ENCODE assay signal across 9 mouse cellular contexts in genomic region chr3:79178070-79178469, GRCm38 (mm10).
DNase-seq lines count a peak whose midpoint lies in the region; ATAC-seq and TF ChIP-seq lines count a peak whose summit lies in the region.
"Had no signal": no experiment of that assay in that cellular context is flagged by ENCODE, and none has a peak within 500 bp of the region (broad histone marks: within the 10 kb centered on the region; RNA-seq: fewer than 3 reads in every experiment).

No protein-coding gene starts in this region.

- no peak overlapping the region for H3K4me3 ChIP-seq in left cerebral cortex, adult 2 months
- H3K4me3 ChIP-seq in embryonic facial prominence, embryonic 15.5 days (replicated peaks), result no peak overlapping the region
- peak overlapping the region; percentile 20; the same call in 1 of the 2 replicates for H3K4me3 ChIP-seq in liver, embryonic 16.5 days (ENCODE audit: low read depth, low read length)
- H3K4me3 ChIP-seq in stomach, embryonic 15.5 days (replicated peaks), result 0 out of 2 replicates have a peak overlapping the region, but pooled peaks have one; percentile 2
- H3K4me3 ChIP-seq in forebrain, embryonic 14.5 days (ENCODE audit: low read depth, low read length), result no peak overlapping the region
- H3K4me3 ChIP-seq: forebrain, embryonic 10.5 days; midbrain, embryonic 10.5 days had no signal

- H3K27ac ChIP-seq in left cerebral cortex, adult 2 months, result peak overlapping the region; percentile 56
- 0 out of 2 replicates have a peak overlapping the region, but pooled peaks have one; percentile 7 for H3K27ac ChIP-seq in embryonic facial prominence, embryonic 15.5 days (replicated peaks)
- H3K27ac ChIP-seq in liver, embryonic 16.5 days (ENCODE audit: low read length), result peak overlapping the region; percentile 41
- peak overlapping the region; percentile 36 for H3K27ac ChIP-seq in stomach, embryonic 15.5 days
- no peak overlapping the region for H3K27ac ChIP-seq in forebrain, embryonic 14.5 days (ENCODE audit: low read depth, low read length)
- H3K27ac ChIP-seq: forebrain, embryonic 10.5 days; midbrain, embryonic 10.5 days had no signal

- no peaks in the 10 kb centered on the region for H3K36me3 ChIP-seq in embryonic facial prominence, embryonic 15.5 days
- no peaks in the 10 kb centered on the region for H3K36me3 ChIP-seq in liver, embryonic 16.5 days (ENCODE audit: control insufficient read depth, insufficient read depth)
- 0 out of 2 replicates have a peak, but pooled peaks cover under 1% of the 10 kb centered on the region for H3K36me3 ChIP-seq in stomach, embryonic 15.5 days
- H3K36me3 ChIP-seq in forebrain, embryonic 14.5 days (ENCODE audit: control insufficient read depth, insufficient read depth, low read length), result no peaks in the 10 kb centered on the region
- H3K36me3 ChIP-seq: forebrain, embryonic 10.5 days; midbrain, embryonic 10.5 days had no signal

- H3K27me3 ChIP-seq in embryonic facial prominence, embryonic 15.5 days, result no peaks in the 10 kb centered on the region
- no peaks in the 10 kb centered on the region for H3K27me3 ChIP-seq in liver, embryonic 16.5 days (ENCODE audit: control insufficient read depth, insufficient read depth, low read depth, low read length)
- H3K27me3 ChIP-seq in stomach, embryonic 15.5 days (replicated peaks), result no peaks in the 10 kb centered on the region
- no peaks in the 10 kb centered on the region for H3K27me3 ChIP-seq in forebrain, embryonic 14.5 days (replicated peaks; ENCODE audit: control insufficient read depth, insufficient read depth, low read length)

- no peak for TF ChIP-seq CTCF in left cerebral cortex, adult 2 months (IDR thresholded peaks at IDR 0.05)

- H3K4me2 ChIP-seq in embryonic facial prominence, embryonic 15.5 days (replicated peaks), result no peak overlapping the region
- H3K4me2 ChIP-seq in liver, embryonic 16.5 days (ENCODE audit: low read depth, low read length), result peak overlapping the region; percentile 28
- H3K4me2 ChIP-seq in stomach, embryonic 15.5 days, result peak overlapping the region; percentile 25; the same call in 1 of the 2 replicates
- H3K4me2 ChIP-seq in forebrain, embryonic 14.5 days (ENCODE audit: low read length), result no peak overlapping the region

- ATAC-seq in embryonic facial prominence, embryonic 15.5 days (ENCODE audit: insufficient number of reproducible peaks, low FRiP score, low TSS enrichment, low read depth), result no peak
- ATAC-seq in liver, embryonic 16.5 days (ENCODE audit: low read depth), result no peak
- ATAC-seq in stomach, embryonic 15.5 days (ENCODE audit: insufficient read depth, low FRiP score, low read depth), result no peak
- ATAC-seq in forebrain, embryonic 14.5 days, result no peak

- intact Hi-C loops in left cerebral cortex, adult 2 months (cut with DNase I), result no loop called here
- intact Hi-C loops in left cerebral cortex, postnatal 4 days (cut with DNase I), result no loop called here

- no peak overlapping the region for H3K9ac ChIP-seq in embryonic facial prominence, embryonic 15.5 days
- H3K9ac ChIP-seq in liver, embryonic 16.5 days (ENCODE audit: low read depth, low read length), result no peak overlapping the region
- H3K9ac ChIP-seq in stomach, embryonic 15.5 days, result no peak overlapping the region
- no peak overlapping the region for H3K9ac ChIP-seq in forebrain, embryonic 14.5 days (ENCODE audit: low read length)

- H3K9me3 ChIP-seq in embryonic facial prominence, embryonic 15.5 days (replicated peaks), result no peaks in the 10 kb centered on the region
- H3K9me3 ChIP-seq in liver, embryonic 16.5 days (replicated peaks; ENCODE audit: control insufficient read depth, low read length), result no peaks in the 10 kb centered on the region
- H3K9me3 ChIP-seq in stomach, embryonic 15.5 days, result no peaks in the 10 kb centered on the region
- no peaks in the 10 kb centered on the region for H3K9me3 ChIP-seq in forebrain, embryonic 14.5 days (replicated peaks; ENCODE audit: control insufficient read depth, low read length)
- H3K9me3 ChIP-seq: forebrain, embryonic 10.5 days; midbrain, embryonic 10.5 days had no signal

- no peak for DNase-seq in left cerebral cortex, adult 2 months (ENCODE audit: extremely low spot score in 1 of 2, low spot score in 2 of 2)
- no peak for DNase-seq in left cerebral cortex, postnatal 4 days
- no peak for DNase-seq in forebrain, embryonic 14.5 days (ENCODE audit: low spot score)
- no peak for DNase-seq in cerebellum, postnatal 14 days

- 67% methylated on average over 6 of the region's 6 CpGs for WGBS in embryonic facial prominence, embryonic 15.5 days
- 44% methylated on average over 6 of the region's 6 CpGs for WGBS in liver, embryonic 16.5 days (ENCODE audit: insufficient replicate concordance)
- WGBS in stomach, embryonic 15.5 days, result 56% methylated on average over 6 of the region's 6 CpGs
- WGBS in forebrain, embryonic 14.5 days, result 81% methylated on average over 6 of the region's 6 CpGs

- peaks cover 37% of the 10 kb centered on the region for H3K4me1 ChIP-seq in embryonic facial prominence, embryonic 15.5 days
- H3K4me1 ChIP-seq in liver, embryonic 16.5 days (ENCODE audit: control insufficient read depth, low read depth, low read length), result peaks cover 2% of the 10 kb centered on the region; the same call in 1 of the 2 replicates
- peaks cover 40% of the 10 kb centered on the region for H3K4me1 ChIP-seq in stomach, embryonic 15.5 days
- H3K4me1 ChIP-seq in forebrain, embryonic 14.5 days (ENCODE audit: control insufficient read depth, insufficient read depth, low read length), result peaks cover 9% of the 10 kb centered on the region; the same call in 1 of the 2 replicates

Comparison
In these comparisons a context has a peak if more than half of its experiments do, and no peak if none do; other contexts are left out.
1. H3K4me3 ChIP-seq: peak in liver, embryonic 16.5 days (single experiment) and stomach, embryonic 15.5 days (single experiment); none in left cerebral cortex, adult 2 months (single experiment), embryonic facial prominence, embryonic 15.5 days (single experiment) and forebrain, embryonic 14.5 days (single experiment).
2. H3K4me2 ChIP-seq: peak in liver, embryonic 16.5 days (single experiment) and stomach, embryonic 15.5 days (single experiment); none in embryonic facial prominence, embryonic 15.5 days (single experiment) and forebrain, embryonic 14.5 days (single experiment).